Mouse (Mus musculus) heart, embryonic 11.5 days (tissue): ENCODE measurements around the gene Purb. TPM values are rescaled to one million over a fixed set of nuclear protein-coding genes. Genes with fewer than 3 reads are reported as not detected.
A peak's percentile ranks its signal among the peaks of the same experiment; 100 is the strongest.
"Not testable (repeated sequence)": the region's sequence is repeated elsewhere in the genome, so short reads cannot be mapped to it uniquely, and the experiment has no call there.

ENCODE experiments used
- ATAC-seq: fragments of 200-750 bp; cut with Nextera tagmentation; replicated peaks from 2 replicates; pipeline ENCODE4 v1.8.0; 2017; ENCODE audit warnings: moderate library complexity; ENCODE audit not compliant: insufficient number of reproducible peaks, low FRiP score, low TSS enrichment
- H3K27ac ChIP-seq: fragments of 300-500 bp; sonication (generic); 2 replicates; pipeline ENCODE4 v1.5.1; 2014; ENCODE audit warnings: mild to moderate bottlenecking, low read depth, low read length
- H3K27me3 ChIP-seq: fragments of 300-500 bp; sonication (generic); 2 replicates; pipeline ENCODE4 v1.6.1; 2014; ENCODE audit warnings: mild to moderate bottlenecking, low read length, mixed read lengths; ENCODE audit not compliant: control insufficient read depth, insufficient read depth
- H3K36me3 ChIP-seq: fragments of 300-500 bp; sonication (generic); 2 replicates; pipeline ENCODE4 v1.6.1; 2014; ENCODE audit warnings: mild to moderate bottlenecking, low read length, moderate library complexity, mixed read lengths; ENCODE audit not compliant: control insufficient read depth, insufficient read depth
- H3K4me1 ChIP-seq: fragments of 300-500 bp; sonication (generic); 2 replicates; pipeline ENCODE4 v1.6.1; 2014; ENCODE audit warnings: low read length; ENCODE audit not compliant: control insufficient read depth, insufficient read depth
- H3K4me2 ChIP-seq: fragments of 300-500 bp; sonication (generic); 2 replicates; pipeline ENCODE4 v1.6.1; 2014; ENCODE audit warnings: mild to moderate bottlenecking, moderate library complexity
- H3K4me3 ChIP-seq: fragments of 300-500 bp; sonication (generic); 2 replicates; pipeline ENCODE4 v1.5.1; 2014; ENCODE audit warnings: low read depth, low read length
- H3K9ac ChIP-seq: fragments of 300-500 bp; sonication (generic); 2 replicates; pipeline ENCODE4 v1.6.1; 2014; ENCODE audit warnings: mild to moderate bottlenecking, low read depth, low read length, moderate library complexity
- H3K9me3 ChIP-seq: fragments of 300-500 bp; sonication (generic); replicated peaks from 2 replicates; pipeline ENCODE4 v1.6.1; 2016; ENCODE audit warnings: low read length; ENCODE audit not compliant: control insufficient read depth
- WGBS: fragments of 180-500 bp; shearing (Covaris S2); extraction: QIAGEN DNeasy Blood & Tissue Kit; methylation state at CpG from one replicate; pipeline ENCODE4 v1.1.7; 2014; ENCODE audit not compliant: insufficient replicate concordance; 5-methylcytosine and 5-hydroxymethylcytosine counted together
- microRNA-seq: library from miRNA; unstranded; fragments of <30 nt; microRNA quantifications from one replicate; pipeline ENCODE4, GENCODE M21; 2016; ENCODE audit warnings: borderline number of aligned reads
- polyA plus RNA-seq: library from polyadenylated mRNA; unstranded; fragments of >200 nt; fragmentation: Nextera tagmentation; extraction: Ambion mirVana; gene quantifications from 2 replicates; pipeline ENCODE4 v1.2.1, GENCODE M21; 2014

Purb gene
- polyA plus RNA-seq, 1 experiment from 2014 or later = 25.5 TPM

- Histone ChIP-seq H3K4me3 (no peak overlapping the region), H3K27me3 (no peaks in the 10 kb centered on the region), H3K4me1 (peaks cover 14% of the 10 kb centered on the region), H3K36me3 (peaks cover 35% of the 10 kb centered on the region), H3K27ac (no peak overlapping the region), H3K9ac (no peak overlapping the region), H3K4me2 (no peak overlapping the region), H3K9me3 (no peaks in the 10 kb centered on the region)
- no peak for ATAC-seq
- WGBS = 72% methylated on average over 2 of the region's 2 CpGs
Observed at GRCm38 (mm10) chr11:6420722-6421350, 54.9 kb downstream of the Purb start.

GRCm38 (mm10) chr11:6420283-6420703 is 55.4 kb downstream of the Purb start:
- Histone ChIP-seq H3K4me2 (no peak overlapping the region), H3K4me1 (peaks cover 14% of the 10 kb centered on the region), H3K36me3 (peaks cover 32% of the 10 kb centered on the region), H3K4me3 (no peak overlapping the region), H3K9ac (no peak overlapping the region), H3K9me3 (no peaks in the 10 kb centered on the region), H3K27ac (no peak overlapping the region), H3K27me3 (no peaks in the 10 kb centered on the region)
- ATAC-seq = no peak
- 29% methylated on average over 1 of the region's 1 CpGs for whole genome bisulfite sequencing

- H3K27ac ChIP-seq, ATAC-seq, H3K4me2 ChIP-seq, H3K27me3 ChIP-seq, H3K4me3 ChIP-seq, H3K9ac ChIP-seq, H3K9me3 ChIP-seq: not testable (repeated sequence)
- Histone ChIP-seq H3K4me1 (peaks cover 20% of the 10 kb centered on the region), H3K36me3 (peaks cover 27% of the 10 kb centered on the region)
- WGBS = 56% methylated on average over 4 of the region's 4 CpGs
Observed at GRCm38 (mm10) chr11:6419156-6419555, 56.6 kb downstream of the Purb start.

GRCm38 (mm10) chr11:6418751-6419150 is 57.0 kb downstream of the Purb start:
- Histone ChIP-seq H3K4me1 (peaks cover 20% of the 10 kb centered on the region), H3K27ac (no peak overlapping the region), H3K4me3 (peak overlapping the region; percentile 14; the same call in 1 of the 2 replicates), H3K9me3 (no peaks in the 10 kb centered on the region), H3K4me2 (no peak overlapping the region), H3K9ac (no peak overlapping the region), H3K27me3 (no peaks in the 10 kb centered on the region), H3K36me3 (peaks cover 24% of the 10 kb centered on the region)
- ATAC-seq = no peak
- WGBS = 77% methylated on average over 5 of the region's 5 CpGs

Small RNA genes within 50 kb of the gene (microRNA-seq; reads per million reads assigned to microRNA genes)
- not detected for gene Gm22123

Other genes starting within 250 kb of the Purb start
- not detected in 2 replicates for gene Npc1l1, start 245.8 kb downstream of the Purb start, polyA plus RNA-seq
- gene Ddx56, start 208.1 kb downstream of the Purb start, polyA plus RNA-seq = 69.5 and 71.7 TPM in 2 replicates
- gene Tmed4, start 201.0 kb downstream of the Purb start, polyA plus RNA-seq = 92.0 and 94.3 TPM in 2 replicates
- gene Ogdh, start 184.3 kb downstream of the Purb start, polyA plus RNA-seq = 201 and 244 TPM in 2 replicates
- gene Zmiz2, start 86.8 kb downstream of the Purb start, polyA plus RNA-seq = 6.8 and 7.9 TPM in 2 replicates
- gene Ppia, start 60.5 kb downstream of the Purb start, polyA plus RNA-seq = 4,475 and 4,598 TPM in 2 replicates
- gene H2afv, start 31.5 kb downstream of the Purb start, polyA plus RNA-seq = 353 and 356 TPM in 2 replicates
- 0.72 and 0.90 TPM in 2 replicates for gene Myo1g, start 45.0 kb upstream of the Purb start, polyA plus RNA-seq
- gene Ccm2, start 71.0 kb upstream of the Purb start, polyA plus RNA-seq = 62.9 and 67.9 TPM in 2 replicates
- 1.3 TPM in 2 replicates for gene Nacad, start 130.1 kb upstream of the Purb start, polyA plus RNA-seq
- gene Tbrg4, start 150.2 kb upstream of the Purb start, polyA plus RNA-seq = 43.7 and 45.8 TPM in 2 replicates
- gene Wap, start 162.7 kb upstream of the Purb start, polyA plus RNA-seq = not detected in 2 replicates
- 1.4 and 1.7 TPM in 2 replicates for gene Ramp3, start 182.6 kb upstream of the Purb start, polyA plus RNA-seq